ENCODE assay signal across 23 mouse cellular contexts in the genomic region with DNA sequence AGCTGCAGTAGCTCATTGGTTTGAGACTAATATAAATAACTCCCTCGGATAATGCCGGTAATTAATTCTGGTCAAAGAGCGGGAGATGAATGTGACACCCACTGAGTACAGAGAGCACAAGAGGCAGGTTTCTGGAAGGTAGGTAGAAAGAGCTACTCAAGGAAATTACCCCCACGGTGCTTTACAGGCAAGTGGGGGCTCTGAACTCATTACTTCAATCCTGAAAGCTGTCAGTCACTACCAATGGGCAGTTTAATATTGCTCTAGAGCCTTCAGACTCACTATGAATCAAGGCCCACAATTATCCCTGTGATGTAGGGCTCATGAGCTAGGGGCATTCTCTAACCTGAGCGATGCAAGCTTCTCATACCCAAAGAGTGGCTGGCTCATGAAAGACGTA.
DNase-seq lines count a peak whose midpoint lies in the region; ATAC-seq lines count a peak whose summit lies in the region.
"Had no signal": no experiment of that assay in that cellular context is flagged by ENCODE, and none has a peak within 500 bp of the region (broad histone marks: within the 10 kb centered on the region; RNA-seq: fewer than 3 reads in every experiment).

No protein-coding gene starts in this region.

- peak; percentile 64; the same call in 1 of the 2 replicates for ATAC-seq in embryonic facial prominence, embryonic 12.5 days (ENCODE audit: insufficient number of reproducible peaks, insufficient read depth, low FRiP score, low TSS enrichment)
- 0 out of 2 replicates have a peak, but pooled peaks have one; percentile 27 for ATAC-seq in midbrain, embryonic 15.5 days (replicated peaks)
- peak; percentile 47; the same call in 1 of the 2 replicates for ATAC-seq in neural tube, embryonic 15.5 days (ENCODE audit: low FRiP score)
- ATAC-seq: CD4-positive, CD25-positive, alpha-beta regulatory T cell, adult 4 months; forebrain, embryonic 13.5 days; forebrain, postnatal 0 days; hindbrain, postnatal 0 days had no signal

- DNase-seq in embryonic facial prominence, embryonic 10.5 days (ENCODE audit: low spot score) = no peak
- no peak for DNase-seq in midbrain, embryonic 10.5 days (ENCODE audit: low spot score)
- DNase-seq in lung, postnatal 36 days = no peak
- DNase-seq in lung, postnatal 4 days = no peak
- DNase-seq: adrenal gland, postnatal 10 days; B cell, adult 2 months; cerebellum, adult 18-20 months; cerebellum, adult 9-11 months; cerebellum, postnatal 36 days; forebrain, postnatal 0 days; gastrocnemius, postnatal 14 days; heart, adult 2 months; heart, postnatal 14 days had no signal

- 84% methylated on average over 6 of the region's 6 CpGs for WGBS in embryonic facial prominence, embryonic 12.5 days
- WGBS in embryonic facial prominence, embryonic 10.5 days = 79% methylated on average over 6 of the region's 6 CpGs
- WGBS in midbrain, embryonic 15.5 days = 57% methylated on average over 6 of the region's 6 CpGs
- WGBS in midbrain, embryonic 10.5 days = 83% methylated on average over 6 of the region's 6 CpGs
- 44% methylated on average over 6 of the region's 6 CpGs for WGBS in neural tube, embryonic 15.5 days

- no peak overlapping the region for H3K27ac ChIP-seq in embryonic facial prominence, embryonic 12.5 days
- no peak overlapping the region for H3K27ac ChIP-seq in embryonic facial prominence, embryonic 10.5 days (replicated peaks)
- H3K27ac ChIP-seq in midbrain, embryonic 15.5 days = no peak overlapping the region
- no peak overlapping the region for H3K27ac ChIP-seq in midbrain, embryonic 10.5 days (replicated peaks)
- H3K27ac ChIP-seq in neural tube, embryonic 15.5 days (replicated peaks) = no peak overlapping the region
- H3K27ac ChIP-seq: forebrain, embryonic 13.5 days; heart, adult 2 months; heart, embryonic 15.5 days; hindbrain, embryonic 13.5 days; hindbrain, postnatal 0 days had no signal

- H3K9ac ChIP-seq in embryonic facial prominence, embryonic 12.5 days = no peak overlapping the region
- H3K9ac ChIP-seq in midbrain, embryonic 15.5 days = no peak overlapping the region
- no peak overlapping the region for H3K9ac ChIP-seq in neural tube, embryonic 15.5 days (replicated peaks)
- H3K9ac ChIP-seq: forebrain, embryonic 13.5 days; forebrain, postnatal 0 days; heart, embryonic 15.5 days; hindbrain, embryonic 13.5 days had no signal

- no peak overlapping the region for H3K4me2 ChIP-seq in embryonic facial prominence, embryonic 12.5 days (replicated peaks)
- H3K4me2 ChIP-seq in midbrain, embryonic 15.5 days = no peak overlapping the region
- H3K4me2 ChIP-seq in neural tube, embryonic 15.5 days = no peak overlapping the region
- H3K4me2 ChIP-seq: forebrain, embryonic 13.5 days; heart, embryonic 11.5 days; heart, embryonic 15.5 days; hindbrain, embryonic 13.5 days had no signal

- no peaks in the 10 kb centered on the region for H3K36me3 ChIP-seq in embryonic facial prominence, embryonic 12.5 days
- no peaks in the 10 kb centered on the region for H3K36me3 ChIP-seq in embryonic facial prominence, embryonic 10.5 days (replicated peaks)
- H3K36me3 ChIP-seq in midbrain, embryonic 15.5 days (replicated peaks) = no peaks in the 10 kb centered on the region
- no peaks in the 10 kb centered on the region for H3K36me3 ChIP-seq in midbrain, embryonic 10.5 days
- H3K36me3 ChIP-seq in neural tube, embryonic 15.5 days = no peaks in the 10 kb centered on the region
- H3K36me3 ChIP-seq: G1E; heart, embryonic 15.5 days; hindbrain, embryonic 13.5 days had no signal

- H3K4me1 ChIP-seq in embryonic facial prominence, embryonic 12.5 days = peaks cover 9% of the 10 kb centered on the region; the same call in 1 of the 2 replicates
- H3K4me1 ChIP-seq in embryonic facial prominence, embryonic 10.5 days = peaks cover 10% of the 10 kb centered on the region
- no peaks in the 10 kb centered on the region for H3K4me1 ChIP-seq in midbrain, embryonic 15.5 days
- H3K4me1 ChIP-seq in midbrain, embryonic 10.5 days = no peaks in the 10 kb centered on the region
- 0 out of 2 replicates have a peak, but pooled peaks cover 5% of the 10 kb centered on the region for H3K4me1 ChIP-seq in neural tube, embryonic 15.5 days
- H3K4me1 ChIP-seq: forebrain, embryonic 13.5 days; heart, embryonic 15.5 days had no signal

- no peaks in the 10 kb centered on the region for H3K9me3 ChIP-seq in embryonic facial prominence, embryonic 12.5 days
- no peaks in the 10 kb centered on the region for H3K9me3 ChIP-seq in embryonic facial prominence, embryonic 10.5 days
- no peaks in the 10 kb centered on the region for H3K9me3 ChIP-seq in midbrain, embryonic 15.5 days
- H3K9me3 ChIP-seq in midbrain, embryonic 10.5 days (replicated peaks) = no peaks in the 10 kb centered on the region
- H3K9me3 ChIP-seq in neural tube, embryonic 15.5 days (replicated peaks) = no peaks in the 10 kb centered on the region
- H3K9me3 ChIP-seq: forebrain, embryonic 13.5 days; G1E; heart, embryonic 15.5 days; hindbrain, embryonic 13.5 days had no signal

- no peak overlapping the region for H3K4me3 ChIP-seq in embryonic facial prominence, embryonic 12.5 days
- no peak overlapping the region for H3K4me3 ChIP-seq in embryonic facial prominence, embryonic 10.5 days
- no peak overlapping the region for H3K4me3 ChIP-seq in midbrain, embryonic 15.5 days
- H3K4me3 ChIP-seq in midbrain, embryonic 10.5 days = no peak overlapping the region
- no peak overlapping the region for H3K4me3 ChIP-seq in neural tube, embryonic 15.5 days (replicated peaks)
- H3K4me3 ChIP-seq: forebrain, embryonic 13.5 days; heart, adult 2 months; heart, embryonic 15.5 days; hindbrain, embryonic 13.5 days had no signal

- H3K27me3 ChIP-seq in embryonic facial prominence, embryonic 12.5 days = no peaks in the 10 kb centered on the region
- H3K27me3 ChIP-seq in embryonic facial prominence, embryonic 10.5 days (replicated peaks; ENCODE audit: low read depth, poor library complexity, severe bottlenecking) = no peaks in the 10 kb centered on the region
- no peaks in the 10 kb centered on the region for H3K27me3 ChIP-seq in midbrain, embryonic 15.5 days (replicated peaks)
- no peaks in the 10 kb centered on the region for H3K27me3 ChIP-seq in midbrain, embryonic 10.5 days (ENCODE audit: low read depth, poor library complexity, severe bottlenecking)
- no peaks in the 10 kb centered on the region for H3K27me3 ChIP-seq in neural tube, embryonic 15.5 days (replicated peaks)
- H3K27me3 ChIP-seq: forebrain, embryonic 13.5 days; heart, embryonic 15.5 days; hindbrain, embryonic 13.5 days had no signal
